Mouse (Mus musculus) myocyte (in vitro differentiated cells): ENCODE results near the gene Prkg1. TPM values are rescaled to one million over a fixed set of nuclear protein-coding genes. Genes with fewer than 3 reads are reported as not detected.

Experiments used
- H3K27me3 ChIP-seq: one replicate; pipeline ENCODE4 v1.6.1; 2011; ENCODE audit not compliant: control insufficient read depth, insufficient read depth, insufficient read length
- H3K36me3 ChIP-seq: one replicate; pipeline ENCODE4 v1.6.1; 2011; ENCODE audit not compliant: control insufficient read depth, insufficient read depth
- H3K4me2 ChIP-seq: one replicate; pipeline ENCODE4 v1.6.1; 2011; ENCODE audit warnings: low read depth, control low read depth
- H3K4me3 ChIP-seq: one replicate; pipeline ENCODE4 v1.5.1; 2011; ENCODE audit warnings: mild to moderate bottlenecking, control low read depth, moderate library complexity
- H3K79me2 ChIP-seq: one replicate; pipeline ENCODE4 v1.6.1; 2011; ENCODE audit not compliant: control insufficient read depth, insufficient read depth
- H3ac ChIP-seq: one replicate; pipeline ENCODE4 v1.6.1; 2011; ENCODE audit not compliant: control insufficient read depth, insufficient read length
- CEBPB ChIP-seq: IDR thresholded peaks from 2 replicates; pipeline ENCODE4 v1.6.1; 2011; ENCODE audit warnings: mild to moderate bottlenecking, moderate library complexity; ENCODE audit not compliant: poor library complexity, insufficient read depth, severe bottlenecking
- E2F4 ChIP-seq: IDR thresholded peaks from one replicate; pipeline ENCODE4 v1.6.1; 2011; ENCODE audit warnings: mild to moderate bottlenecking, control low read depth, moderate library complexity; ENCODE audit not compliant: insufficient read depth
- MAX ChIP-seq: IDR thresholded peaks from one replicate; pipeline ENCODE4 v1.6.1; 2011; ENCODE audit warnings: low read depth, mild to moderate bottlenecking, control low read depth
- MYOD1 ChIP-seq, 3 experiments: IDR thresholded peaks; one replicate each; pipeline ENCODE4 v1.6.1; 2011; ENCODE audit warnings: control low read depth in 2 of 3, low read depth in 2 of 3, mild to moderate bottlenecking in 2 of 3, moderate library complexity in 1 of 3; ENCODE audit not compliant: insufficient read length in 2 of 3, control insufficient read depth in 1 of 3
- MYOG ChIP-seq, 3 experiments: IDR thresholded peaks; one replicate each; pipeline ENCODE4 v1.6.1; 2011; ENCODE audit warnings: control low read depth in 2 of 3, low read depth in 2 of 3, mild to moderate bottlenecking in 2 of 3; ENCODE audit not compliant: insufficient read length in 2 of 3, control insufficient read depth in 1 of 3, insufficient read depth in 1 of 3
- POLR2A ChIP-seq: IDR thresholded peaks from one replicate; pipeline ENCODE4 v1.6.1; 2011; ENCODE audit warnings: low read depth, mild to moderate bottlenecking, control low read depth, moderate library complexity; ENCODE audit not compliant: insufficient read length
- POLR2AphosphoS2 ChIP-seq: IDR thresholded peaks from one replicate; pipeline ENCODE4 v1.6.1; 2011; ENCODE audit warnings: low read depth, control low read depth; ENCODE audit not compliant: insufficient read length
- REST ChIP-seq: IDR thresholded peaks from one replicate; pipeline ENCODE4 v1.6.1; 2011; ENCODE audit warnings: mild to moderate bottlenecking, control low read depth, moderate library complexity; ENCODE audit not compliant: insufficient read depth, insufficient read length
- SRF ChIP-seq: IDR thresholded peaks from one replicate; pipeline ENCODE4 v1.6.1; 2011; ENCODE audit warnings: low read depth; ENCODE audit not compliant: control insufficient read depth, insufficient read length
- TCF12 ChIP-seq: IDR thresholded peaks from one replicate; pipeline ENCODE4 v1.6.1; 2011; ENCODE audit warnings: mild to moderate bottlenecking, control low read depth; ENCODE audit not compliant: poor library complexity, insufficient read depth, severe bottlenecking
- TCF3 ChIP-seq: IDR thresholded peaks from one replicate; pipeline ENCODE4 v1.6.1; 2011; ENCODE audit warnings: low read depth, control low read depth; ENCODE audit not compliant: insufficient read length
- USF1 ChIP-seq: IDR thresholded peaks from one replicate; pipeline ENCODE4 v1.6.1; 2011; ENCODE audit warnings: low read depth, mild to moderate bottlenecking, control low read depth, moderate library complexity
- polyA plus RNA-seq: library from polyadenylated mRNA; unstranded; fragments of >200 nt; fragmentation: generic; extraction: Trizol; gene quantifications from one replicate; pipeline ENCODE4 v1.2.1, GENCODE M21; 2012; ENCODE audit warnings: missing spikeins

Prkg1 gene
- polyA plus RNA-seq, 1 experiment: 1.7 TPM

DNA sequence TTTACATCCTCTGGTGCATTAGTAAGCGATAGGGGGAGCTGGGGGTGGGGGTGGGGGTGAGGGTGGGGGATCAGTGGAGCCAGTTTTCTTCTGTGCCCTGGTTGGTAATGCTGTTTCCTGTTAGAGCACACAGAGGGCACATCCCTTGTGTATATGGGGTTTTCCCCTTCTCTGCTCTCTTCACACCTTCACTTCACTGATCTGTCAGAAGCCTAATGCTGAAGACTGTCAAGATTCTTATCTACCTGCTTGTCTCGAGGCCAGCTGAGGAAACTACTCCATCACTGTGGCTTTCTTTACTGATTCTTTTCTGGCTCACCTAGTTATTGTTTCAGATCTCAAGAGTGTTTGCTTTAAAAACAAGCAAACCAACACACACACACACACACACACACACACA, 554.4 kb downstream of the Prkg1 start:
- no peaks in the 10 kb centered on the region for H3K36me3 ChIP-seq
- no peak for TF ChIP-seq SRF
- no peak for TF ChIP-seq MYOG (IDR thresholded peaks at IDR 0.05; ENCODE audit: control insufficient read depth in 1 of 3, insufficient read depth in 1 of 3, insufficient read length in 2 of 3, low read depth in 2 of 3)
- no peak for TF ChIP-seq TCF12
- TF ChIP-seq TCF3: no peak
- no peak for TF ChIP-seq POLR2AphosphoS2
- no peaks in the 10 kb centered on the region for H3K79me2 ChIP-seq
- no peak overlapping the region for H3ac ChIP-seq
- no peak overlapping the region for H3K4me3 ChIP-seq
- H3K4me2 ChIP-seq: no peak overlapping the region
- no peaks in the 10 kb centered on the region for H3K27me3 ChIP-seq

- no peaks in the 10 kb centered on the region for H3K36me3 ChIP-seq
- no peaks in the 10 kb centered on the region for H3K79me2 ChIP-seq
- no peak overlapping the region for H3ac ChIP-seq
- TF ChIP-seq MYOD1 (IDR thresholded peaks at IDR 0.05; ENCODE audit: control insufficient read depth in 1 of 3, insufficient read length in 2 of 3, low read depth in 2 of 3) (no peak), SRF (no peak), CEBPB (no peak), POLR2A (no peak), MYOG (IDR thresholded peaks at IDR 0.05; ENCODE audit: control insufficient read depth in 1 of 3, insufficient read depth in 1 of 3, insufficient read length in 2 of 3, low read depth in 2 of 3) (no peak), POLR2AphosphoS2 (no peak), E2F4 (no peak), MAX (no peak), TCF12 (no peak), USF1 (no peak), TCF3 (no peak), REST (no peak)
- no peak overlapping the region for H3K4me3 ChIP-seq
- H3K27me3 ChIP-seq: no peaks in the 10 kb centered on the region
- H3K4me2 ChIP-seq: no peak overlapping the region
Measured at GRCm38 (mm10) chr19:31199583-31199982, 565.2 kb downstream of the Prkg1 start.

GRCm38 (mm10) chr19:31198461-31198860, 566.4 kb downstream of the Prkg1 start:
- no peak overlapping the region for H3K4me2 ChIP-seq
- H3K4me3 ChIP-seq: no peak overlapping the region
- H3K27me3 ChIP-seq: no peaks in the 10 kb centered on the region
- H3K79me2 ChIP-seq: no peaks in the 10 kb centered on the region
- no peak for TF ChIP-seq SRF
- TF ChIP-seq POLR2A: no peak
- TF ChIP-seq TCF3: no peak
- TF ChIP-seq MYOG (IDR thresholded peaks at IDR 0.05; ENCODE audit: control insufficient read depth in 1 of 3, insufficient read depth in 1 of 3, insufficient read length in 2 of 3, low read depth in 2 of 3): no peak
- no peak for TF ChIP-seq CEBPB
- TF ChIP-seq TCF12: no peak
- no peak for TF ChIP-seq MAX
- TF ChIP-seq MYOD1 (IDR thresholded peaks at IDR 0.05; ENCODE audit: control insufficient read depth in 1 of 3, insufficient read length in 2 of 3, low read depth in 2 of 3): no peak
- no peak for TF ChIP-seq E2F4
- TF ChIP-seq POLR2AphosphoS2: no peak
- H3ac ChIP-seq: no peak overlapping the region
- H3K36me3 ChIP-seq: no peaks in the 10 kb centered on the region

- Histone ChIP-seq H3K27me3 (no peaks in the 10 kb centered on the region), H3K36me3 (no peaks in the 10 kb centered on the region), H3ac (no peak overlapping the region)
Measured at GRCm38 (mm10) chr19:31197076-31197475, 567.8 kb downstream of the Prkg1 start.

More at GRCm38 (mm10) chr19:31197076-31197475, 567.8 kb downstream of the Prkg1 start:
- Histone ChIP-seq H3K79me2 (no peaks in the 10 kb centered on the region), H3K4me3 (no peak overlapping the region), H3K4me2 (no peak overlapping the region)
- no peak for TF ChIP-seq TCF3
- no peak for TF ChIP-seq REST
- no peak for TF ChIP-seq MAX
- TF ChIP-seq TCF12: no peak
- no peak for TF ChIP-seq CEBPB
- TF ChIP-seq SRF: no peak
- no peak for TF ChIP-seq POLR2AphosphoS2
- no peak for TF ChIP-seq USF1
- TF ChIP-seq MYOG (IDR thresholded peaks at IDR 0.05; ENCODE audit: control insufficient read depth in 1 of 3, insufficient read depth in 1 of 3, insufficient read length in 2 of 3, low read depth in 2 of 3): no peak
- TF ChIP-seq E2F4: no peak
- no peak for TF ChIP-seq POLR2A
- no peak for TF ChIP-seq MYOD1 (IDR thresholded peaks at IDR 0.05; ENCODE audit: control insufficient read depth in 1 of 3, insufficient read length in 2 of 3, low read depth in 2 of 3)
